In genomic region chr11:65080761-65081160, GRCm38 (mm10) we compare ENCODE assay signal across 22 mouse cellular contexts.
DNase-seq lines count a peak whose midpoint lies in the region; ATAC-seq and TF ChIP-seq lines count a peak whose summit lies in the region.
"Had no signal": no experiment of that assay in that cellular context is flagged by ENCODE, and none has a peak within 500 bp of the region (broad histone marks: within the 10 kb centered on the region; RNA-seq: fewer than 3 reads in every experiment).

No protein-coding gene starts in this region.

- no peak for TF ChIP-seq EP300 in heart, postnatal 0 days (IDR thresholded peaks at IDR 0.05; ENCODE audit: low read depth)

- no peak overlapping the region for H3K4me3 ChIP-seq in cerebellum, adult 2 months (replicated peaks; ENCODE audit: insufficient read depth, low read depth, low read length)
- H3K4me3 ChIP-seq in heart, postnatal 0 days (ENCODE audit: low read depth, low read length) = no peak overlapping the region
- H3K4me3 ChIP-seq: embryonic facial prominence, embryonic 12.5 days; embryonic facial prominence, embryonic 15.5 days; gastrocnemius, adult 2 months had no signal

- H3K9me3 ChIP-seq in heart, postnatal 0 days (replicated peaks; ENCODE audit: control insufficient read depth, low read length) = no peaks in the 10 kb centered on the region
- H3K9me3 ChIP-seq: embryonic facial prominence, embryonic 12.5 days; embryonic facial prominence, embryonic 15.5 days had no signal

- H3K36me3 ChIP-seq in heart, postnatal 0 days (replicated peaks; ENCODE audit: control insufficient read depth, insufficient read depth, low read length) = no peaks in the 10 kb centered on the region
- H3K36me3 ChIP-seq: embryonic facial prominence, embryonic 12.5 days; embryonic facial prominence, embryonic 15.5 days had no signal

- DNase-seq in cerebellum, postnatal 10 days = peak; percentile 28 to 48
- no peak for DNase-seq in cerebellum, adult 2 months
- no peak for DNase-seq in heart, postnatal 0 days (ENCODE audit: low spot score)
- DNase-seq in heart, adult 9 months (ENCODE audit: low spot score in 2 of 2) = no peak
- peak; percentile 22 to 25 for DNase-seq in right cerebral cortex, postnatal 10 days (ENCODE audit: low spot score in 2 of 2)
- DNase-seq in right cerebral cortex, postnatal 36 days (ENCODE audit: low spot score in 2 of 2) = no peak
- DNase-seq: adrenal gland, adult 8-10 months; adrenal gland, postnatal 25 days; cerebellum, adult 11-12 months; cerebellum, adult 9-10 months; forebrain, postnatal 0 days; gastrocnemius, adult 2 months; gastrocnemius, postnatal 14 days; heart, postnatal 36 days; kidney, adult 11 months had no signal

- no peak overlapping the region for H3K9ac ChIP-seq in heart, postnatal 0 days (replicated peaks; ENCODE audit: low read depth, low read length)
- H3K9ac ChIP-seq: embryonic facial prominence, embryonic 12.5 days; embryonic facial prominence, embryonic 15.5 days; forebrain, postnatal 0 days; hindbrain, embryonic 14.5 days had no signal

- no peak for TF ChIP-seq CTCF in cerebellum, adult 2 months (IDR thresholded peaks at IDR 0.05; ENCODE audit: borderline replicate concordance, insufficient read depth, low read depth, low read length)
- TF ChIP-seq CTCF in heart, postnatal 0 days (IDR thresholded peaks at IDR 0.05; ENCODE audit: low read depth) = no peak

- no peaks in the 10 kb centered on the region for H3K4me1 ChIP-seq in cerebellum, adult 2 months (ENCODE audit: control insufficient read depth, insufficient read depth, low read length)
- H3K4me1 ChIP-seq in heart, postnatal 0 days (ENCODE audit: control insufficient read depth, insufficient read depth) = no peaks in the 10 kb centered on the region
- H3K4me1 ChIP-seq: embryonic facial prominence, embryonic 12.5 days; embryonic facial prominence, embryonic 15.5 days had no signal

- peak; percentile 41; the same call in 1 of the 2 replicates for ATAC-seq in heart, postnatal 0 days (ENCODE audit: insufficient read depth, low read depth)
- ATAC-seq: activated CD4-positive, CD25-positive, alpha-beta regulatory T cell, adult 4 months; forebrain, embryonic 14.5 days; forebrain, postnatal 0 days; hindbrain, postnatal 0 days; inflammation-experienced regulatory T-cells, adult 6 months had no signal

- H3K27me3 ChIP-seq in cerebellum, adult 2 months (ENCODE audit: control insufficient read depth, insufficient read depth, low read length) = no peaks in the 10 kb centered on the region
- no peaks in the 10 kb centered on the region for H3K27me3 ChIP-seq in heart, postnatal 0 days (ENCODE audit: control insufficient read depth, insufficient read depth, low read length)
- H3K27me3 ChIP-seq: embryonic facial prominence, embryonic 12.5 days; embryonic facial prominence, embryonic 15.5 days had no signal

- 53% methylated on average over 8 of the region's 8 CpGs for WGBS in cerebellum, adult 2 months
- WGBS in heart, postnatal 0 days = 63% methylated on average over 8 of the region's 8 CpGs

- no peak overlapping the region for H3K27ac ChIP-seq in cerebellum, adult 2 months (ENCODE audit: insufficient read depth, low read length)
- H3K27ac ChIP-seq in heart, postnatal 0 days (ENCODE audit: low read depth) = peak overlapping the region; percentile 36
- H3K27ac ChIP-seq: embryonic facial prominence, embryonic 12.5 days; embryonic facial prominence, embryonic 15.5 days; gastrocnemius, adult 2 months; hindbrain, embryonic 14.5 days; hindbrain, postnatal 0 days had no signal

- no peak for TF ChIP-seq POLR2A in cerebellum, adult 2 months (IDR thresholded peaks at IDR 0.05; ENCODE audit: borderline replicate concordance, insufficient read depth, low read length)

- H3K4me2 ChIP-seq in heart, postnatal 0 days (ENCODE audit: low read depth, low read length) = no peak overlapping the region
- H3K4me2 ChIP-seq: embryonic facial prominence, embryonic 12.5 days; embryonic facial prominence, embryonic 15.5 days; hindbrain, embryonic 14.5 days had no signal

Comparison
In these comparisons a context has a peak if more than half of its experiments do, and no peak if none do; other contexts are left out.
1. DNase-seq: peak in cerebellum, postnatal 10 days (2 of 2) and right cerebral cortex, postnatal 10 days (2 of 2); none in cerebellum, adult 2 months (0 of 2), heart, postnatal 0 days (single experiment), heart, adult 9 months (0 of 2) and right cerebral cortex, postnatal 36 days (0 of 2).